Mouse (Mus musculus): ENCODE measurements around the gene Rtl8c.
"Not testable (repeated sequence)": the region's sequence is repeated elsewhere in the genome, so short reads cannot be mapped to it uniquely, and the experiment has no call there.

Gene Rtl8c

GRCm38 (mm10) chrX:53607242-53608121 lies at the start of gene Rtl8c:
Gene Rtl8c (plus strand): TSS chrX:53608032.
- peak; percentile 74 to 80 for DNase-seq

GRCm38 (mm10) chrX:53579311-53579710 lies 28.5 kb upstream of the Rtl8c start:
- no peak for DNase-seq

- DNase-seq: not testable (repeated sequence)
Measured at GRCm38 (mm10) chrX:53581407-53581806, 26.4 kb upstream of the Rtl8c start.

- DNase-seq: not testable (repeated sequence)
Measured at GRCm38 (mm10) chrX:53583404-53583803, 24.4 kb upstream of the Rtl8c start.

GRCm38 (mm10) chrX:53599993-53600392 lies 7.8 kb upstream of the Rtl8c start:
- DNase-seq: peak; percentile 74 to 82

- not testable (repeated sequence) for DNase-seq
Measured at GRCm38 (mm10) chrX:53606176-53606575, 1.7 kb upstream of the Rtl8c start.

GRCm38 (mm10) chrX:53608122-53608813 lies 436 bp downstream of the Rtl8c start:
- peak in 1 of 2 experiments; percentile 1 for DNase-seq

- DNase-seq: not testable (repeated sequence)
Measured at GRCm38 (mm10) chrX:53608879-53609278, 1.0 kb downstream of the Rtl8c start, which contains the start of gene Gm14597. Gene Gm14597 (minus strand): TSS chrX:53608979.

GRCm38 (mm10) chrX:53610571-53610970 lies 2.7 kb downstream of the Rtl8c start:
- peak; percentile 39 to 61 for DNase-seq

GRCm38 (mm10) chrX:53611395-53611794 lies 3.6 kb downstream of the Rtl8c start:
- not testable (repeated sequence) for DNase-seq

GRCm38 (mm10) chrX:53638107-53638506 lies 30.3 kb downstream of the Rtl8c start:
- not testable (repeated sequence) for DNase-seq

- not testable (repeated sequence) for DNase-seq
Measured at GRCm38 (mm10) chrX:53642604-53642979, 34.8 kb downstream of the Rtl8c start.

- DNase-seq: peak; percentile 87 to 91
Measured at GRCm38 (mm10) chrX:53642980-53643961, 35.4 kb downstream of the Rtl8c start, which contains the start of gene Rtl8a. Gene Rtl8a (minus strand): TSS chrX:53643682.

- DNase-seq: no peak
Measured at GRCm38 (mm10) chrX:53645885-53646284, 38.1 kb downstream of the Rtl8c start.

GRCm38 (mm10) chrX:53652917-53653316 lies 45.1 kb downstream of the Rtl8c start:
- DNase-seq: not testable (repeated sequence)

All from kidney, postnatal 4 days (tissue).